Mouse (Mus musculus) embryonic fibroblast, embryonic 13.5 days (primary cell): Measurements from ENCODE around the gene Gm29735.

Experiments used
- CTCF ChIP-seq: IDR thresholded peaks from 2 replicates; pipeline ENCODE4 v1.5.1; 2011; ENCODE audit warnings: mild to moderate bottlenecking, control low read depth, low read length, moderate library complexity, borderline replicate concordance; ENCODE audit not compliant: insufficient read depth
- POLR2A ChIP-seq: IDR thresholded peaks from 2 replicates; pipeline ENCODE4 v1.6.1; 2011; ENCODE audit warnings: low read depth, mild to moderate bottlenecking, control low read depth, low read length, moderate library complexity

GRCm38 (mm10) chr7:142181021-142181420 is 24.1 kb upstream of the Gm29735 start:
- TF ChIP-seq CTCF (no peak), POLR2A (no peak)
